Mouse (Mus musculus): ENCODE measurements around the gene Cybrd1.

- TF ChIP-seq CTCF (IDR thresholded peaks at IDR 0.05; ENCODE audit: insufficient read depth, low read length) (no peak), POLR2A (IDR thresholded peaks at IDR 0.05; ENCODE audit: borderline replicate concordance, extremely low read depth, low read depth, low read length) (no peak)
Measured at GRCm38 (mm10) chr2:71107225-71107624, 10.5 kb upstream of the Cybrd1 start.
